Mouse (Mus musculus) heart, postnatal 25 days (tissue): ENCODE results near the gene Pak3. TPM values are rescaled to one million over a fixed set of nuclear protein-coding genes. Genes with fewer than 3 reads are reported as not detected.
A peak's percentile ranks its signal among the peaks of the same experiment; 100 is the strongest.

Experiments used
- DNase-seq: peaks from one replicate; pipeline ENCODE4 v3.0.0; 2022; ENCODE audit warnings: low spot score
- intact Hi-C: fragments of 180-260 bp; cut with DNase I; formaldehyde crosslinking; loops from one replicate; pipeline ENCODE4 v1.15.1; 2025
- total RNA-seq, 2 experiments: library from RNA; stranded (reverse); gene quantifications; 2 replicates each; pipeline ENCODE4 v1.2.3; 2021

Gene Pak3
- total RNA-seq, 2 experiments from 2014 or later = 0.18 to 0.34 TPM

DNA sequence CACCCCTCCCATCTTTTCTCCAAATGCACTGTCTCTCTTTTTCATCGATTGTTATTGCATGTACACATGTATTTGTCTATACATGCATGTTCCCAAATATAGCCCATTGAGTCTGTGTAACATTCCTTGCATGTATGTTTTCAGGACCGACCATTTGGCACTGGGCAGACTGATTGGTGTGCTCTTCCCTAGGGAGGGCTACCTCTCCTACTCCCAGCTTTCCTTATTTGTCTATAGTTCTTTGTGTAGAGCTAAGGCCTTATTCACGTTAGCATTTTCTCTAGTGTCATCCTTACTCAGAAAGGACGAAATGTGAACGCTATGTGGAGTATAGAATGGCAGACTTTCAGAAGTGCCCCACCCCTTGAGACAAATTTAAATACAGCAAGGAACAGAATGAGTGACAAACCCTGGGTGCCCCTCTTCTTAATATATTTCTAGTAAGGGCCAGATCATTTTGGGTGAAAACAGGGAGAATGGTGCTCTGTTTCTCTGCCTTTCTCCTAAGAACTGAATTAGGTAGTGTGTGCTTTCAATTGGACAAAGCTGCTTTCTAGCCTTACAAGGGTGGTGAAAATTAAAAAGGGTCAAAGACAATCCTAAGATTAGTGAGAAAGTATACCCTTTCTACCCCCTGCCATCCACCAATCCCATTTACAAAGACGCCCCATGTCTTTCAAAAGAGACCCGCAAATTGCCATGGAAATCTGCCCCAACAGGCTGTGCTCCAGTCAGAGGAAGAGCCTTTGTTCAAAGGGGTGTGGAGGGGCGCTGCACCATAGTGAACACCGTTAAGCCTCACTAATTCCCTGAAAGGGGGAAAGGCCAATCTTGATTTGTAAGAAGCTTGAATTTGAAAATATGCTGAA lies 136.2 kb downstream of the Pak3 start:
- intact Hi-C loops = no loop called here
- no peak for DNase-seq

DNA sequence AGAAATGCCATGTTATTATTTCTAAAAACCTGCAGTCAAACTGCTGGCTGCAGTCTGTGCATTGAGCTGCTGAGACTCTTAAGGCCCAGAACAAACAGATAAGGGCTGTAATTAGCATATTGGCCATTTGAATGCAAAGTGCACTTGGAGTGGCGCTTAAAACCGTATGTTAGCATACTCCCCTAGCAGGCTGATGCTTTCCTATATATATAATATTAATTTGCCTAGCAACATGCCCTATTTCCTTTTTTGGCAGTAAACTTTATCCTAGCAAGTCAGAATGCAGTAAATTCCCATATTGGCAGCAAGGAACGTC lies 136.7 kb downstream of the Pak3 start:
- intact Hi-C loops = no loop called here

DNA sequence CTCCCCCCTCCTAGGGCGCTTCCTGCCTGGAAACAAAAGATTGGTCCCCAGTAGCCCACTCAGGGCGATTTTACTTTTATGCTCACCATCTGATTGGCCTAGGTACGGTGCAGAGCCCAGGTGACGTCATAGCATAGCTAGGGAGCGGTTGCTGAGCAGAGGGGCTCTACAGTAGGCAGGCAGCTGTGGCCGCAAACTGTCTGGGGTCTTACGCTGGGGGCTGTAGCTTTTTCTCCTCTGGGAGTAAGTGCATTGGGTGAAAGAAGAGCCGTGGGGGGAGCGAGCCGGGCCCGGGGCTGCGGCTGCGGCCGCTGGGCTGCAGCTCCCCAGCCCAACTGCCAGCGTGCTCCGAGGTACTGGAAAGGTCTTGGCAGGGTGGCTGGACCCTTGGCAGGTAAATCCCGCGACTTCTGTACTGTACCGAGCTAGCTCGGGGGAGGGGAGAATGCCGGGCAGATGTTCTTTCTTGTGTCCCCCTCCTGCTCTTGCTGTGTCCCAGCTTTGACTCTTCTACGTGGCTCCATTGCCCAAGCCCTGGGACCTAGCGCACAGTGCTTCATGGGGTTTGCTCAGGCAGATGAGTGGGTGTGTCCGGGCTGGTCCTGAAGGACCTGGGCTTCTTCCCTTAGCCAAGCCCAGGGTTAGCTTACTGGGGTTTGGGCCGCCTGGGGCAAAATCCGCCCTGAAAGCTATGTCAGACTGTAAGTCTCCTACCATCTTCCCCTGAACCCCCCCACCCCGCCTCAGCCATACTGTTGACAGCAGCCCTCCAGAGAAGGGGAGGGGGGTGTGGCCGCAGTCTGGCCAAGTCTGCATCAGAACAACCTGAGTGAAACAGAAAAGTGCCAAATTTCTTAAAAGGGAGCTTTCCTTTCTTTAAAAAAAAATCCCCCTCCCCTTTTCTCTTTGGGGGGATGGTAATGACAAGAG lies 146.1 kb downstream of the Pak3 start:
- intact Hi-C loops = no loop called here
- peak; percentile 2 for DNase-seq

More for the DNA sequence above, 136.7 kb downstream of the Pak3 start:
- no peak for DNase-seq

DNA sequence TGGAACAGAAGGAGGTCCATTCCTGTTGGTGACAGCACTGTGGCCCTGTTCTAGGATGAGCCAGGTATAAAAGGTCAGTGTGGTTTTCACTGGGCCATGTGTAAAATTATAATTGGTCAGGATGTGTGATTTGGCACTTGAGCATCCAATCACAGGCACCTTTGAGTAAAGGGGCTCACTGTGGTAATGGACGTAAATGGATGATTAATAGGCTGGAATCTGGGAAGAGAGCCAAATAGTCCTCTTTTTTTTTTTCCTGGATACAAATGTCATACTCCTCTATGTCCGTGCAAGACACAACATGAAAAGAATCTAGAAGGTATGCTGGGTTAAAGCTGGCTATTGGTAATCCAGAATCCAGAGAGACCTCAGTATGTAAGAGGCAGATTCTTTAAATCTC lies 147.4 kb downstream of the Pak3 start:
- intact Hi-C loops = no loop called here
- DNase-seq = no peak

DNA sequence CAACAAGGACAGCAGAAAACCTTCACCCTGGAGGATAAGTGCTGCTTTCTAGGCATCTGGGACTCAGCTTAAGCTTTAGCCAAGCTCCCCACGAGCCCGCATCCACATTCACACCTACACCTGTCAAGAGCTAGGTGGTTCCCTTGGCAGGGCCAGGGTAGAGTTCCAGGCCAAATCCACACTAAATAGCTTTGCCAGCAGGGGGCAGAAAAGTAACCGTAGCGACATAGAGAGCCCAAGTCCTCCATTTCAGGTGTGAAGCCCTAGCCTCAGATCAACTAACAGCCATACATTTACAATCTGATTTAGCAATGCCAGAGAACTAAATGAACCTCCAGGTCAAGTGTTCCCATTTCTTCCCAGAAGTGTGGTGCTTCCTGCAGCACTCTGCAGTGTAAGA lies 148.6 kb downstream of the Pak3 start:
- intact Hi-C loops = no loop called here
- no peak for DNase-seq

DNA sequence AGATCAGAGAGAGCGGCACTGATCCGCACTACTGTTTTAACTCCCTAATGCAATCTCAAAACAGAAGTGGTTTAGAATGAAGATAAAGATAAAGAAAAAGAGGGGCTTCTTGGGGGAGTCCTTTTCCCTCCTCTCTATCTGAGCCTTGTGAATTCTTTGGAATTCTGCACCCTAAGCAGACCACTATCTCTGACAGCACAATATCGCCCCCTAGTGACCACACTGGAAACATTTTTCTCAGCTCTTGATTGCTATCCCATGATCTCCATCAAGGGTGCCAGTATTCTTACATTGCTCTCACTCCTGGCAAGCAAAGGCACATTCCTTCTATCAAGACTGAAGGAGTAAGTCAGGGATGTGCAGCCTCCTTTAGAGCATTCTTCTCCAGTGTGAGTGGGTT lies 149.9 kb downstream of the Pak3 start:
- intact Hi-C loops = loop anchor here (1.0 kb wide), 1 partner anchor 206 kb away; no protein-coding TSS in a partner anchor

DNA sequence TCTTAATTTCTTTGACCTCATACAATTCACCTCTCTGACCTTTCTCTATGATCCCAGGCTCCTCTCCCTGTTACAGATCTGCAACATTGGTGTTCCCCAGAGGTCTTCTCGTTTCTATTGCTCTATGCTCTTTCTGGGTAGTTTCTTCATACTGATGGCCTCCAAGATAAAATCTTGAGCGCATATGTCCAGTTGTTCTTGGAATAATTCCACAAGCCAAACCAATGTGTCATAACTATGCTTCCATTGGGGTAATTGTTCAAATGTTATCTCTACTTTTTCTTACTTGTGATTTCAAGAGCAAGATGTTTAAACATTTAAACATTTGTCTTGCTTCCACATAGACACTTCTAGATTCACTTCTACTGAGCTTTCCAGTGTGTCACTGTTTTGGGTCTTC lies 160.2 kb downstream of the Pak3 start:
- no peak for DNase-seq
- intact Hi-C loops = no loop called here

More for the DNA sequence above, 149.9 kb downstream of the Pak3 start:
- no peak for DNase-seq

DNA sequence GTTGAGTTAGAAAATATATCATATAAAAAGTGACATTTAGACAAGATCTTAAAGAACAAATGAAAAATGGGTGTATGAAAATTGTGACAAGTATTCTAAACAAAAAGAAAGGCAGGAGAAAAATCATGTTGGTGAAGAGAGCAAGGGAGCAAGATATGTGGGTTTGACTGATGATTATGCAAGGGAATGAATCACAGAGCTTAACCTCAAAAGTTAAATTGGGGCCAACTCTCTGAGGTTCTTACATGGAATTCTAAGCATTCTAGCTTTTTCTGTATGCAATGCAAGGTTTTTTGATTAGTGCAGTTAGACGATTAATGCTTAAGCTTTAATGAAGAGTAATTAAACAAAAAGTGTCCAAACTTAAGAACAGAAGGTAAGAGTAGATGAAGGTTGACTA lies 203.9 kb downstream of the Pak3 start:
- no peak for DNase-seq
- intact Hi-C loops = no loop called here

DNA sequence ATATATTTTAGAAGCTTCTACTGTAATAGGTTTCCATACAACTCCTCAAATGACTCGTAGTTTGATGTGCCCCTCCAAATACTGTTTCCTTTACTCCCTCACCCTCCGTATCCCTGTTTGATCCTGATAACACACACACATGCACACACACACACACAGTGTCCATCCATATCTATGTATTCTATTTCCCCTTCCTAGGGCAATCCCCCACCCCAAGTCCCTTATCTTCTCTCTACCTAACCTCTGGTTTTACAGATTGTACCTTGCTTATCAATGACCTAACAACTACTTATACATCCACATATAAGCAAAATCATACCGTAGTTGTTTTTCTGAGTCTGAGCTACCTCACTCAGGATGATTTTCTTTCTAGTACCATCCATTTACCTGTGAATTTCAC lies 207.0 kb downstream of the Pak3 start:
- DNase-seq = no peak
- intact Hi-C loops = no loop called here

DNA sequence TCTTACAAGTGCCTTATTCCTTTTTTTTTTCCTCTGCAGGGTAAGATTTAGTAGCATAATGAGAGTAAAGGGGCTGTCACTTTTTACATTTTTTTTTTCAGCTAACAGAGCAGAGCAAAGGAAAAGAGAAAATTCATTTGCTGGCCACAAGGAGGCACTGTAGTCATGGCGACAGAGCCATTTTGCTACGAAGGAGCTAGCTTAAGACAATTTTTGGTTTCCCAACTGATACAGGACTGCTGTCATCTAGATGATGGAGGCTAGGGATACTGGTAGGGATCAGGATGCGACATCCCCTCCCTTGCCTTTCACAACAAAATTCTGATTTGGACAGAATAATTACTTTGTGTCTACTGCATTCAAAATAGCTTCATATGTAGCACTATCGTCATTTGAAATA lies 217.6 kb downstream of the Pak3 start:
- DNase-seq = no peak
- intact Hi-C loops = no loop called here

DNA sequence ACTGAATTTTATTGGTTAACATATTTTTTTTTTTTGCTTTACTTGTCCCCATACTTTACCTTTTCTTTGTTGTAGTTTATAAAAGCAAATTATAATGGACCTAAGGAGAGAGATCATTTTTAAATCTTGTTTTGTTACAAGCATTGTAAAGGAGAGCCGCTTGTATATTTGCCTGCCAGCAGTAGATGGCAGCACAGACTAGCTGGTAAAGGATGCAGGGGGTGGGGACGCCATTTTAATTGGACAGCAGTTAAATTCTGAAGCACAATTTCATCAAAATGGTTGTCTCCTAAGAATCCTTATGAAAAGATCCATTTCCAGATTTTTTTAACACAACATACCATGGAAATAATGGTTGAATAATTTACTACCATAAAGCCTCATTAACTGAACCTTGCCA lies 220.8 kb downstream of the Pak3 start:
- intact Hi-C loops = loop anchor here (2.0 kb wide), 1 partner anchor 256 kb away; no protein-coding TSS in a partner anchor
- DNase-seq = no peak

DNA sequence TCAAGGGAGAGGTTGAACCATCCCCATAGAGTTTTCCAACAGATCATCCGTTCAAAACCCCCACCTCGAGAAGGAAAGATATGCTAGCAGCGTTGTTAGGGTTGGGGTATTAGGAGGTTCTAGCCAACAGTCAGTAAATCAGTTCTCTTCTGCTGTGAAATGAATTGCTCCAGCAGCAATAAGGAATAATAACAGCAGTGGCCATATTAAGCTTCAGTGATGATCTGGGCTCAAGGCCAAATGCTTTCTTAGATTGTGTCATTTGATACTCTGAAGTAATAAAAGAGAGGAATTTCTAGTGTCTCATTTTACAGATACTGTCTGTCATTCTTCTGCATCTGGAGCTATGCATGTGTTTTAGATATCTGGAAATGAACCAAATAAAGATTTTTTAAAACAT lies 244.2 kb downstream of the Pak3 start:
- intact Hi-C loops = no loop called here
- no peak for DNase-seq

DNA sequence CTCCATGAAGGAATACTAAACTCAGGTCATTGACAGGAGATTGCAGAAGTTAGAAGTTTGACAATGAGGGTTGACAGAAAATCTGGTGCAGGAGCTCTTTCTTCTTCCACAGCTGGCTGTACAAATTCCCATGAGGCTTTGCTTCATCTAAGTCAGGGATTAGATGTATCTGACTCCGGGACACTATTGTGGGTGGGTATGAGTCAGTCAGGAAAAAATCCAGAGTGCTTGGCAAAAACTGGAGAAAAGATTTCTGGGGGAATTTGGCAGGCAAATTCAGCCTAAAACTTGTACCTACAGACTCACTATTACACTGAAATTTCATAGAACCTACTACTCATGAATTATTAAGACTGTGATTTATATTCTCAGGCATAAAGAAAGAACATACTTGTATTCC lies 297.6 kb downstream of the Pak3 start:
- no peak for DNase-seq
- intact Hi-C loops = no loop called here

DNA sequence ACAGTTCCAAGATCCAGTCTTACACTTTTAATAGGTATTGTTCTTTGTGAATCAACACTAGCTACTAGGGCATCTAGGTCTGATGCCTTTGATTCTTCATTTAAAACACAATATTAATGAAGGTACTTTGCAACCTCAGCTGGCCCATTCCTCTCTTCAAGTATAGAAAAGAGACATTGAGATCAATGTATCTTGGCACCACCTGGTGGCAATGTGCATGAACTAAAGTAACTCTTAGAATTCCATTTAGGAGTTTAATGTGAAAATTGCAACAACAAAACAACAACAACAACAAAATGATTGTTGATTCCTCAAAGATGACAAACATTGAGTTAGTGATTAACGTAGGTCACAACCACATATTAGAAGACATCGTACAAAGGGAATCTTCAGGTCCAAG lies 300.6 kb downstream of the Pak3 start:
- intact Hi-C loops = no loop called here
- DNase-seq = no peak

DNA sequence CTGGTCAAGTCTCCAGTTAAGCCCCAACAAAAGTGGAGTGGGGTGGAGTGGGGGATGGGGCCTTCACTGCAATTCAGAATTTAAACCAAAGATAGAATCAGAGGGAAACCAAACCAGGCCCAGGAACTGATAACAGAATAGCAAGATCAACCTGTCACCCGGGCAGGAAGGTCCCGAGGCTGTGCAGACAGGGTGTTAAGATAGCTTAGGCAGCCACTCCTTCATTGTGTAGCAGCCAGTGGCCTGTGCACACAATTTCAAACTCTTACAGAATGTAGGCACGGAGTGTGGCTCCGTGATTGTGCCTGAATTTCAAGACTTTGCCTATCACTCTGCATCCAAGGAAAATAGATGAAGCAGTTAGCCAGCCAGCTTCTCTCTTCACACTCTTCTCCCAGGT lies 308.1 kb downstream of the Pak3 start:
- DNase-seq = no peak
- intact Hi-C loops = no loop called here

DNA sequence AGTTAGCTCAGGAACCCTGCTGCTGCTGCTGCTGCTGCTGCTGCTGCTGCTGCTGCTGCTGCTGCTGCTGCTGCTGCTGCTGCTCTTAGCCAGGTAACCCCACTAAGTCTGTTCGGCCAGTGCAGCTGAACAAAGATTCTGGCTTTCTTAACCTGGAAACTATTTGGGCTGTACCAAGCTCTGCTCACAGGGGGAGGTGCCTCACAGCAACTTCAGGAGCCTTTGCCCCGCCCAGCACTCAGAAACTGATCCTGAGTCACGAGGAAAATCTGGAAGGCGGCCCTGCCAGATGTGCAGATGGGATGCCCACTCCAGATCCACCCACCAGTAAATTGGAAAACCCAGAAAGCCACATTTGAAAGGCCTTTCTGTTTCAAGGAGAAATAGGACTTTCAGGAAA lies 308.8 kb downstream of the Pak3 start, which contains the start of gene Capn6:
Gene Capn6 (minus strand): TSS at position 203 of the 400 bp plus-strand sequence.
- intact Hi-C loops = no loop called here
- peak; percentile 5 for DNase-seq

DNA sequence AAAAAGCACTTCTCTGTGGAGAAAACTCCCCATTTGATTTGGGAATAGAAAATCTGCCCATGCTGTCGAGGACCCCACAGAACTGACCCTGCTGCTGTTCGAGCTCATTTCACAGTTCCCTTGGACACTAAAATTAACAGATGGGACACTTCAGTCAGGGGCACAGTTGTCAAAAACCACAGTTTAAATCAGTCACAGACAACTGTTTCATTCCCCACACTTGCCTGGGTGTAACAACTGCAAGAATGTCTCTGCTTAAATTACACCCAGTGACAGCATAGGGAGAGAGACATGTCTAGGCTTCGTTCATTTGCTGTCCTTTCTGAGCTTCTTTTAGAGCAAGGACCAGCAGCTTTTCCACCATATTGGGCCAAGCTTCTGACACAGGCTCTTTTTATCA lies 328.2 kb downstream of the Pak3 start:
- intact Hi-C loops = no loop called here
- no peak for DNase-seq
